Mouse (Mus musculus) left cerebral cortex, postnatal 14 days (tissue): ENCODE data around the gene Tpcn1. TPM values are rescaled to one million over a fixed set of nuclear protein-coding genes. Genes with fewer than 3 reads are reported as not detected.
A peak's percentile ranks its signal among the peaks of the same experiment; 100 is the strongest.

Experiments used
- DNase-seq, 2 experiments: peaks; one replicate each; pipeline ENCODE4 v3.0.0; 2021 to 2022; ENCODE audit warnings: low spot score in 2 of 2, mixed read lengths in 1 of 2
- intact Hi-C: fragments of 180-260 bp; cut with DNase I; formaldehyde crosslinking; loops from one replicate; pipeline ENCODE4 v1.15.1; 2025
- total RNA-seq, 2 experiments: library from RNA; stranded (reverse); gene quantifications; 2 replicates each; pipeline ENCODE4 v1.2.3; 2021

Tpcn1 gene
- total RNA-seq, 2 experiments from 2014 or later = 47.7 to 50.0 TPM

DNA sequence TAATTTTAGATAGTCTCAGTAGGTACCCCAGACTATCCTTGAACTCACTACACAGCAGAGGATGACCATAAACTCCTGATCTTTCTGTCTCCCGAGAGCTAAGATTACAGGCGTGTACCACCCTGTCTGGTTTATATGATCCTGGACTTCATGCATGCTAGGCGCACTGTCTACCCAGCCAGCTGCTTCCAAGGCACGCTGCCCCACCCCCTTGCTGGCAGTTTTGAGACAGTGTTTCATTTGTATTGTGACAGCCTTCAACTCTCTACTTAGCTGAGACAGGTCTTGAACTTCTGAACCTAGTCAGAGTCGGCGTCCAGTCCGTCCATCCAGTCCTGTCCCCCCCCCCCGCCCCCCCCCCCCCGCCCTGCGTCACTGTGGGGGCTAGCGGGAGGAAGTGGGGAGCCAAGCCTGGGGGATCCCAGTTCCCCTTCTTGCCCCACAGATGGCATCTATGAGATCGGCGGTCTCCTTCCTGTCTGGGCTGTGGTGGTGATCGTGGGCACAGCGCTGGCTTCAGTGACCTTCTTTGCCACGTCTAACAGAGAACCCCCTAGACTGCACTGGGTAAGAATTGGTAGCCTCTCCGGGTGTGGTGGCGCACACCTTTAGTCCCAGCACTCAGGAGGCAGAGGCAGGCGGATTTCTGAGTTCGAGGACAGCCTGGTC is 61.0 kb downstream of the Tpcn1 start:
- intact Hi-C loops = no loop called here
- no peak for DNase-seq

DNA sequence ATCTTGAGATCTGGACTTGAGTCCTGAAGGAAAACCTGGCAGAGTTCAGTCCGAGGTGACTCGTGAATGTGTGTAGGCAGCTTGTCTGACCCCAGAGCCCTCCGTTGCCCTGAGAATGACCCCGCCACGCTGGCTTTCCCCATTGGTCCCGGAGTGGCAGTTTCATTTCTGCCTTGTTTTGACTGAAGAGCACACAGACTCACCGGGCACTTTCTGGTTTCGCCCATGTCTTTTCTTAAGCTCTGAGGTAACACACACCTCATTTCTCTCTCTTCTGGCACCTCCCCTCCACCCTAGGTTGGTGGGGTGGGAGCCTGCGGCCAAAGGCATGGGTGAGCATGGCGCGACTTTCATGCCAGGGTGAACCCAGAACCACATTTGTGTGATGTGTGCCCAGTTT is 62.2 kb downstream of the Tpcn1 start:
- intact Hi-C loops = no loop called here
- no peak for DNase-seq

GRCm38 (mm10) chr5:120525737-120526136 is 62.7 kb downstream of the Tpcn1 start:
- no peak for DNase-seq
- intact Hi-C loops = no loop called here

GRCm38 (mm10) chr5:120524736-120525135 is 63.7 kb downstream of the Tpcn1 start:
- intact Hi-C loops = loop anchor here (5.0 kb wide), 1 partner anchor 78 kb away; no protein-coding TSS in a partner anchor
- no peak for DNase-seq

DNA sequence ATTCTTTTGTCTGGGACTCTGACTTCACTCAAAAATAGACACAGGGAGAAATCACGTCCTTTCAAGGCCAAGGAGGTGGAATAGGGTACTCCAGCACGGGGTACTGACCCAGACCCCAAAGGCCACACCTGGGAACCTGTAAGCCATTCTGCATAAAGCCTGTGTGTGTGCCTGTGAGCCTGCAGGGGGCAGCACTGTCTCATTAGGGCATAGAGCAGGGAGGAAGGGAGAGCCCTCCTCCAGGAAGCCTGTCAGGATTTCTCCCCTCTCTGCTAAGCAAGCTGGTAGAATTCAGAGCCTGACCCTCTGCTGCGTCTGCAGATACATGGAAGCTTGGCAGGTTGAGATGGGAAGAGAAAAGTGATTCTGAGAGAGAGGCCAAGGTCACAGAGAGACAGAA is 65.8 kb downstream of the Tpcn1 start:
- intact Hi-C loops = loop anchor here (5.0 kb wide), 1 partner anchor 80 kb away; no protein-coding TSS in a partner anchor
- DNase-seq = no peak

DNA sequence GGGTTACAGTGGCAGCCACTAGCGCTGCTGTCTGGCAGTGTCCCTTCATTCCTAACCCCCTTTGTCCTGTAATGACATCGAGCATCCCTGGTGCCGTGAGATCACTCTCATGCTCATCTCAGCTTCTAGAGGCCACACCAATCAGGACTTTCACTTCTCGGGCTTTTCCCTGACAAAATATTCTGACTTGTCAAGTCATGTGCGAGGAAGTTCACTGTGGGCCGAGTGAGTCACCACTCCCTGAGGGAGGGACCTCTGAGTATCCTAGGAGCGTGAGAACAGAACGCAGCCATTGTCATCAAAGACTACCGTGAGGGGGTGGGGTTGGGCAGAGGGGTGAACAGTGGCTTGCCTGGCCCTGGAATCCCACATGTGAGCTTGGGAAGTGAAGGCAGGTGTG is 70.9 kb downstream of the Tpcn1 start:
- DNase-seq = no peak
- intact Hi-C loops = no loop called here

DNA sequence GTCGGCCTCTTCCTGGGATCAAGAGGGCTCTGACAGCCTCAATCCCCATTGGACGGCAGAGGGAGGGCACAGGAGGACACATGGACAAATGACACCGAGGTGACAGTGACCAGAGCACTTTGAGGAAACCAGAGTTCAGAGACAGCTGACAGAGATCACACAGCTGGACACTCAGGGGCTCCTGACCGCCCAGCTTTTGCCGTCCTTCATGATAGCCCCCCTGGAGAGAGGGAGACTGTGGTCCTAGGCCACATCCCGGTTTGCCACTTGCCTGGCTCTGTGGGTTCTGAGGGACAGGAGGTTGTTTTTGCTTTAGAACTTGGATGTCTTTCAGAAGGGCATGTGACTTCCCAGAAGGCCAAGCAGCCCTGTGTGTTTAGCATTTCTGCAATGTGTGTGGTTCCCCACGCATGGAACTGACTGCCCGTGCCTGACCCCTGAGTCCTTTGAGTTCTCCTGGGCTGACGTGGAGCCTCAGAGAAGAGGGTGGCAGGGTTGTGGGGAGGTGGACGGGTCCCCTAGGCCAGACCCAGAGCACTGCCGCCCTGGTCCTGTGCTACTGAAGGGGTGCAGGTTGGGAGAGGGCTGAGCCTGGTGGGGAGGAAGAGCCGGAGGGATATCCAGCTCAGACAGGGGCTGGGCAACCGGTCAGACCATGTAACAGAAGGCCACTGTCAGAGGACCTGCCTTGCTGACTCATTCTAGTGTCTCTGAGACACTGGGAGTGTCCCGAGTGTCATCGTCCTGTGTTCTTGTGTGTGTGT is 72.1 kb downstream of the Tpcn1 start:
- DNase-seq = no peak
- intact Hi-C loops = no loop called here

- intact Hi-C loops = no loop called here
- DNase-seq = no peak
Measured at GRCm38 (mm10) chr5:120515451-120515850, 73.0 kb downstream of the Tpcn1 start.

DNA sequence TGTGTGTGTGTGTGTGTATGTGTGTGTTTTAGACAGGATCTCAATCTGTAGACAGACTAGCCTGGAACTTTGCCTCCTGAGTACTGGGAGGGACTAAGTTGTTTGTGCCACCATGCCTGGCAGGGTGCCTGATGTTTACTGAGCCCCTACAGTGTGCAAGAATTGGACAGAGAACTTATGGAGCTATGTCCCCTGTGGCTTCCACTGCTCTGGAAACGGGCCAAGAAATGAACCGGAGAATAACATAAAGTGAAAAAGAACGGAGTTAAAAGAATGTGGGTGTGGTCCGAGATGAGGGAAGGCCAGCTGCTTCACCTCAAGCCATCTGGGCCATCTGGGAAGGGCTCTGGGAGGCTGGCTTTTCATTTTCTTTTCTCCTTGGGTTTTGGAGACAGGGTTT is 73.7 kb downstream of the Tpcn1 start:
- DNase-seq = no peak
- intact Hi-C loops = no loop called here

GRCm38 (mm10) chr5:120514031-120514677 is 74.3 kb downstream of the Tpcn1 start:
- intact Hi-C loops = no loop called here
- no peak for DNase-seq

DNA sequence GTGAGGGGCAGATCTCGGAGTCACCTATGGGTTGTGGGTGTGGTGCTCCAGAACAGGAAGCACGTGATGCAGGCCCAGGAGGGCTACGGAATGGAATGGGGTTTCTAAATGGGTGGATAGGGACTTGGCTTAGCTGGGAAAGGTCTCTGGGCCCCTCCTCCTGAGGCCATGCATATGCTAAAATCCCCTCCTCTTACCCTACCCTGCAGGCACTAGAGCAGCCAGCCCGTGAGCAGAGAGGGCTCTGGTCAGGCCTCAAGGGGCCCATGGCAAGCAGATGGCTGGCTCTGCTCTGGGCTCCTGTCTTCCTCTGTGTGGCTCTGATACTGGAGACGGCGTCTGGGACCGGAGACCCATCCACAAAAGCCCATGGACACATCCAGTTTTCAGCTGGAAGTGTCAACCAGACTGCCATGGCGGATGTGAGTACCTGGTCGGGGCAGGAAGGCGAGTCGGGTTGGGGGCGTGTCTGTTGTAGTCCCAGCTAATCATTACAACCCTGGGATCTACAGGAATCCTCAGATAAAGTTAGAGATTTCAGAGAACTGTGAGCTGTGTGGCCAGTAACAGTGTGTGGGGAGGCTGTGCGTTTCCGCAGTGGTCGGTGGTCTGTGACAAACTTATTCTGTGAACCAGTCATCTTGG is 75.4 kb downstream of the Tpcn1 start:
- no peak for DNase-seq
- intact Hi-C loops = no loop called here

- no peak for DNase-seq
- intact Hi-C loops = no loop called here
Measured at GRCm38 (mm10) chr5:120511643-120512220, 76.7 kb downstream of the Tpcn1 start.

- intact Hi-C loops = no loop called here
- peak; percentile 84 to 86 for DNase-seq
Measured at GRCm38 (mm10) chr5:120510982-120511642, 77.4 kb downstream of the Tpcn1 start, which contains the start of gene Slc8b1. Gene Slc8b1 (plus strand): TSS chr5:120511168.

DNA sequence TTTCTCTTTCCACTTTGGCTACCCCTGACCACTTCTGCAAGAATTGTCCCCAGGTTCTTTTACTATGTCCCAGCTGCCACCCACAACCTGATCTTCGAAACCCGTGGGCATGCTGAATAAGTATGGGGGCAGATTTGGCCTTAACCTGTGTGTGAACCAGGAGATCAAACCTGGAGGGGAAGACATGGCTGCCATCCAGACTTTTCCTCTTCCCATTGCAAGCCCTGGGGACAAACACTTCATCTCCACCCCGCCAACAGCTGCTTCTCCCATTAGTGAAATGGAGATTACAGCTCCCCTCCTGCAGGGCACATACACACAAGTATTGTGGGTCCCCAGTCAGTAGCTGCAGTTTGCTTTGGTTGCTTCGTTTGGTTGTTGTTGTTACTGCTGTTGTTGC is 81.2 kb downstream of the Tpcn1 start:
- intact Hi-C loops = no loop called here
- no peak for DNase-seq

DNA sequence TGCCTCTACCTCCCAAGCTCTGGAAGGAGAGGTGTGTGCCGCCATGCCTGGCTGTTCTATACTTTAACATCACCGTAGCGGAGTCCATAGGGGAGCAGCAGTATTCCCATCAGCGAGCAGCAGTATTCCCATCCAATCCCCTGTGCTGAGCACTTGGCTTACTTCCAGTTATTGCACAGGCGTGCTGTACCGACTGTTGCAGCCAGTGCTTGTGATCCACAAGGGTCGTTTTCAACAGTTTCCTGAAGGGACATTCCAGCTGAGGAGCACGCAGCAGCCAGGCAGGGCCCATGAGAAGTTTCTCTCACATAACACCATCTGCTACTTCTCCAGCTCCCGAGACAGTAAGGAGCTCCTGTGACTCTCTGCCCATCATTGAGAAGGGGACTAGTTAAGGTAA is 82.0 kb downstream of the Tpcn1 start:
- intact Hi-C loops = no loop called here
- DNase-seq = no peak

- DNase-seq = no peak
- intact Hi-C loops = loop anchor here (1.0 kb wide), 1 partner anchor 100 kb away; no protein-coding TSS in a partner anchor
Measured at GRCm38 (mm10) chr5:120505781-120506180, 82.7 kb downstream of the Tpcn1 start.

DNA sequence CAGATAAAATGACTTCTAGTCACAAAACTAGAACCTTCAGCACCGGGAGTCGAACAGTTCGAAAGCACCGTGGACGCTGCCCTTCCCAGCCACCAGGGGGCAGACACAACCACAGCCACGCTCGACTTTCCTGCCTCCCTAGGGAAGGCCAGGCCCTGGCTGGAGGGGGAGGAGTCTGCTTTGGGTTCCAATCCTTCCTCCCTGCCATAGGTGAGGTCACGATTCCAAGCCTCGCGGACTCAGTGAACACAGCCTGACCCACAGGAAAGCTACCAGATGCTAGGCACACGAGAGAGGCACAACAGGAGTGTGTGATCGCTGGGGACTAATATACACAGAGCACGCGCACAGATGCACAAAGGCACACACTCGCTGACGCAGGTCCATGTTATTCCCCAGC is 83.1 kb downstream of the Tpcn1 start:
- intact Hi-C loops = loop anchor here (1.0 kb wide), 1 partner anchor 100 kb away; no protein-coding TSS in a partner anchor
- DNase-seq = peak in 1 of 2 experiments; percentile 68

DNA sequence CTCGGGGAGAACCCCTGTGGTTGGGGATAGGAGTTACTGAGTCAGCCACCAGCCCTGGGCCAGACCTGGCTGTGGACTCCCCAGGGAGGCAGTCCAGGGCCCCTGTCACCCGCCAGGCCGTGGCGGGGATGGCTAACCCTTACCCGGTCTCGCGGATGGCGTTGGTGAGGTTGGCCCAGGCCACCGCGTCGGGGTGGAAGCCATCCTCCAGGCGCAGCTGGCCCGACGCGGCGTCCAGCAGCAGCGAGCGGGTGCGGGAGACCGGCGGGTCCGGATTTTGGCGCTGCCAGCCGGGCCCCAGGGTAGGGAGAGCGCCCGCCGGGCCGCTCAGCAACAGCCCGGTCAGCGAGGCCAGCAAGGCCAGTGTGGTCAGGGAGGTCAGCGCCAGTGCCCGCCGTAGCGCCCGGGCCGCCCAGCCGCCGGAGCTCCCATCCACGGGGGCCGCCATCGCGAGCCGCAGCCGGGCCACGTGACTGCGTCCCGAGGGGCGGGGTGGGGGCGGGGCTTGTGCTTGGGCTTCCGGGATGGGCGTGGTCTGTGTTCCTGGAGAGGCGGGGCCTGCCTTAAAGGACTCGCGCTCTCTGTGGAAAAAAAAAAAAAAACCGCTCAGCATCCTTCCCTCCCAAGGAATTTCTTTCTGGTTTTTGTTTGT is 85.2 kb downstream of the Tpcn1 start, which contains the start of gene Plbd2:
Plbd2 (minus strand) TSS at position 482 of the 652 bp plus-strand sequence.
- intact Hi-C loops = loop anchor here (5.0 kb wide), 1 partner anchor 84 kb away; the partner anchor contains the start of genes Iqcd and Tpcn1
- peak; percentile 78 to 82 for DNase-seq
